Mouse (Mus musculus): ENCODE measurements around the gene Vtn.
A peak's percentile ranks its signal among the peaks of the same experiment; 100 is the strongest.

The Vtn gene

GRCm38 (mm10) chr11:78499004-78499403 is at the start of gene Vtn:
Gene Vtn (plus strand): TSS chr11:78499091.
- no peak for DNase-seq

GRCm38 (mm10) chr11:78450337-78450736 is 48.6 kb upstream of the Vtn start:
- DNase-seq: no peak

GRCm38 (mm10) chr11:78453675-78454074 is 45.2 kb upstream of the Vtn start:
- peak; percentile 40 for DNase-seq

GRCm38 (mm10) chr11:78454276-78454675 is 44.6 kb upstream of the Vtn start:
- no peak for DNase-seq

GRCm38 (mm10) chr11:78455308-78455707 is 43.6 kb upstream of the Vtn start:
- DNase-seq: peak; percentile 33

GRCm38 (mm10) chr11:78458740-78459139 is 40.2 kb upstream of the Vtn start:
- DNase-seq: no peak

GRCm38 (mm10) chr11:78461894-78462293 is 37.0 kb upstream of the Vtn start:
- no peak for DNase-seq

- no peak for DNase-seq
Observed at GRCm38 (mm10) chr11:78462669-78463068, 36.2 kb upstream of the Vtn start.

- DNase-seq: no peak
Observed at GRCm38 (mm10) chr11:78463286-78464036, 35.4 kb upstream of the Vtn start.

- no peak for DNase-seq
Observed at GRCm38 (mm10) chr11:78465116-78465515, 33.8 kb upstream of the Vtn start.

- peak; percentile 86 for DNase-seq
Observed at GRCm38 (mm10) chr11:78465568-78466180, 33.2 kb upstream of the Vtn start, which contains the start of gene Slc46a1. Gene Slc46a1 (plus strand): TSS chr11:78465697.

- no peak for DNase-seq
Observed at GRCm38 (mm10) chr11:78466242-78466912, 32.5 kb upstream of the Vtn start.

- no peak for DNase-seq
Observed at GRCm38 (mm10) chr11:78467515-78467914, 31.4 kb upstream of the Vtn start.

- no peak for DNase-seq
Observed at GRCm38 (mm10) chr11:78467932-78468331, 31.0 kb upstream of the Vtn start.

GRCm38 (mm10) chr11:78471326-78472103 is 27.4 kb upstream of the Vtn start:
- DNase-seq: no peak

GRCm38 (mm10) chr11:78475289-78475688 is 23.6 kb upstream of the Vtn start:
- no peak for DNase-seq

GRCm38 (mm10) chr11:78483639-78484038 is 15.3 kb upstream of the Vtn start:
- DNase-seq: no peak

GRCm38 (mm10) chr11:78488168-78488567 is 10.7 kb upstream of the Vtn start:
- DNase-seq: peak; percentile 50

GRCm38 (mm10) chr11:78490781-78491241 is 8.1 kb upstream of the Vtn start:
- no peak for DNase-seq

GRCm38 (mm10) chr11:78495904-78496303 is 3.0 kb upstream of the Vtn start:
- DNase-seq: no peak

GRCm38 (mm10) chr11:78497071-78497541 is 1.8 kb upstream of the Vtn start:
- DNase-seq: no peak
